Mouse (Mus musculus) kidney, adult 18-20 months (tissue): ENCODE data around the gene Elk3.

Experiments used
- DNase-seq: peaks from one replicate; pipeline ENCODE4 v3.0.0; 2021

Gene Elk3

DNA sequence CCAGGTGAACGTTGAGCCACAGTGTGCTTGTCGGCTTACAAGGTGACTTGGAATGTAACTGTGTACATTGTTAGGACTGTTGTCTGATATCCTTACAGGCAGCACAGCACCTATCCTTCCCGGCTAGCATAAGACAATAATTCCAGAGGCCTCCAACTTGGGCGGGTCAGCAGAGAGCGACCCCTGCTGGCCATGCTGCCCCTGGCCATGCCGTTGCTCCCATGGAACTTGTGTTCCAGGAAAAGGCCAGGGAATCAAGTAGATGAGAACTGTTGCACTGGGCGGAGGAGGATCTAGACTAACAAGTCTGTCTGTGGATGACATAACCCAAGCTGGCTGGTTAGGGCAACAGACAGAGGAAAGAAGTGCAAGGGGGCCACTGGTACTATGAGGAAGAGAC is 19.6 kb downstream of the Elk3 start:
- peak; percentile 64 for DNase-seq

DNA sequence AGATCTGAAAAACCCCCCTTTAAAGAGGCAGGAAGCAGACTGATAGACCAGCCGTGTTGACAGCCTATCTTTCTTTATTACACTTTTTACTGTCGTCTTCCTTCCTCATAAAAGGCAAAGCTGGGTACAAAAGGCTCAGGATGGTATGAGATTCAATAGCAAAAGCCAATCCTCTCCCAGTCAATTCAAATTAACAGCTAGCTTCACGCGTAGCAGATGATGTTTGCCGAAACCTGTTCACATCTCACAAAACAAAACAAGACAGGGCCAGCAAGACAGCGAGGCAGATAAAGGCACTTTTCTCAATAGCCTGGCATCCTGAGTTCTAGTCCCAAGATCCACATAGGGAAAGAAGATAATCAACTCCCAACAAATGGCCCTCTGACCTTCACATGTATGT is 21.5 kb downstream of the Elk3 start:
- DNase-seq, result no peak

DNA sequence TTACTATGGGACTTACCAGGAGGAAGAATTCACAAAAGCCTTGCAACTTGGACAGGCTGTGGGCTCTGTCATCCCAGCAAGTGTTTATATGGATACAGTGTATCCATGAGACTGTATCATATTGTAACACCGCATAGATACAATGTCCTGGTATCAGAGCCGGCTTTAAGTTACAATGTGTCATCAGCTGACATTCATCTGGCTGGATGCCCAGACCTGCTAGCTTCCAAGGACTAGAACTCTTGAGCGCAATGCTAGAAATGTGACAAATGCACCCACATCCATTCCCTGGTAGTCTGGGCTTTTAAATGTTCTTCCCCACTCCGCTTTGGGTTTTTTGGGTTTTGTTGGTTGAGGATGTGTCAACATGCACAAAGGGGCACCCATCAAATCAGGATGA is 22.6 kb downstream of the Elk3 start:
- DNase-seq, result no peak

DNA sequence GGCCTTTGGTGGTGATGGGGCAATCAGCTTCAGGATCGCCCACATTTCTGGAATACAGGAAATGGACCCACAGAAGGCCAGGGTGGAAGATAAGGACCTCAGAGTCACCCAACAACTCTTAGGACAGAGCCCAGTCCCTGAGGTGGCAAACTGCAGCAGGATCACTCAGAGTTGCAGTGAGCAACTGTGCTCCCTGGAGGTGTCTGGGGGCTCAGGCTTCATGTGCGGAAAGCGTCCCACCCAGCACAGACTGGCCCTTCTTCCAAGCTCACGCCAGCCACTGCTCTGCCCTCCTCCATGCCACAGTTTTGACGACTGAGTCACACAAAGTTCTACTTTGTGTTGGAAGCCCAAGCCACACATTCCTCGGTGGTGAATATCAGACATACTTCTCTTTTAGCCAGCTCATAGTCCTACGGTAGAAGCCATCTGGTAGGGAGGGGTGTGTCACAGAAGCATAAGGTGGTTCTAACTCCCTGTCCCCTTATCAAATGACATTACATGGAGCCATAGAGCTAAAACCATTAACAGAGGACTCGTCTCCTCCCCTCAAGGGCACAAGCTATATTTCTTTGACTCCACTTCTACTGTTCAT is 23.3 kb downstream of the Elk3 start:
- DNase-seq, result no peak

DNA sequence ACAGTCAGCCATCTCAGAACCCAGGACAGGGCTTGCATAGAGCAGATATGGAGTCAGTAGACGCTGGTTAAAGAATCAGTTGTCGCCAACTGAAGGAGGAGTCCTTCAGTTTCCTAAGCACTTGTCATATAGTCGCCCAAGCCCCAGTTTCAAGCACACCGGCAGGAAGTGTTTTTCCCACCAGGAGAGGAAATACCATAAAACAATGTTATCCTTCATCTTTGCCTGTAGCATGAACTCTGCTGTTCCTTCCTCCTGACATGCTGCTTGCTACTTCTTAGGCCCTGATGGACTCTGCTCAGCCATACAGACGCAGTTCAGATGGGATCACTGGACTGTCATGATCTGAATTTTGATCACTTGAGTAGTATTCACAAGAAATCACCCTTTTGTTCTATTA is 25.4 kb downstream of the Elk3 start:
- no peak for DNase-seq

DNA sequence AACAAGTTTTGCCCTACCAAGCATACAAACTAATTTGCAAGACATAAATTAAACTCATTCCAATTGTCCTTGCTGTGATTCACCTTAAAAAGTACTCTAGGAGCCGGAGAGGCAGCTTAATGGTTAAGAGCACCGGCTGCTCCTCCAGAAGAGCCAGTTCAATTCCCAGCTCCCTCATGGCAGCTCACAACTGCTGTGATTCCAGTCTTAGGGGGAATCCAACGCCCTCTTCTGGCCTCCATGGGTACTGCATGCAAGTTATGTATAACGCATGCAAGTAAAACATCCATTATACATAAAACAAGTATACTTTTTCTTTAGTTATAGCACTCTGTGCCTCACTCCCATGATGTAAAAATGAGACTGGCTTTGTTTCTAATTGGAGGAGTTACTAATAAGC is 27.7 kb downstream of the Elk3 start:
- DNase-seq, result no peak

DNA sequence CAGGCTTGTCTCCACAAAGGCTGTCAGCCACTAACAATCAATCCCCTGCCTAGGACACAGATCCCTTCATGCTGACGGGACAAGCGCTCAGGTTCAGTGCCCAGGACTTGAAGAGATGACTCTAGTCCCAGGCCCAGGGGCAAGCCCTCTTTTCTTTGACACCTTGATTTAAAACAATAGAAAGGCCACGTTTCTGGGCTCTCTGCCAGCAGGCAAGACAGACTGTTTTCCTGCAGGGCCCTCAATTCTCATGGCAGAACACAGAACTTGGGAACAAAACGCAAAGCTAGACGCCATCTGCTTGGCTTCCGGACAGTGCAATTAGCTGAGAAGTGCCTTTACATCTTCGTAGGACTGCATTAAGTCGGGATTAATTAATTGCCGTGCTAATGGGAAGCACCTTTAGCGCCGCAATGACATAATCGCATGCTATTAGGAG is 28.4 kb downstream of the Elk3 start:
- peak; percentile 66 for DNase-seq

DNA sequence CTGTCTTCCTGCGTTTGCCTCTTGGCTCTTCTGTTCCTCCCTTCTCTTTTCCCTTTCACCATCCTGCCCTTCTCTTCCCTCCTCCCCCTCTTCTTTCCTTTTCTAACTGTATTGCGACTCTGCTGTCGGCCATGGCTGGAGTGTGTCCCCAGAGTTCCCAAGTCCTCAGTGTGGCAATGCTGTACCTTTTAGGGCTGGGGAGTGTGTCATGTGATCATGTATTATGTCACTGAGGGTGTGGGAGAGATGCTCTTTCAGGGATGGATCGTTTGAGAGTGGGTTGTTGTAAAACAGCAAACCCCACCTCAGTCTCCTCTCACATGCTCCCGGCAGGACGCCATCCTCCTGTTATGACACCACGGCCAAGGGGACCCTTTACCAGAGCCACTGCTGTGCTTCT is 29.8 kb downstream of the Elk3 start:
- no peak for DNase-seq

DNA sequence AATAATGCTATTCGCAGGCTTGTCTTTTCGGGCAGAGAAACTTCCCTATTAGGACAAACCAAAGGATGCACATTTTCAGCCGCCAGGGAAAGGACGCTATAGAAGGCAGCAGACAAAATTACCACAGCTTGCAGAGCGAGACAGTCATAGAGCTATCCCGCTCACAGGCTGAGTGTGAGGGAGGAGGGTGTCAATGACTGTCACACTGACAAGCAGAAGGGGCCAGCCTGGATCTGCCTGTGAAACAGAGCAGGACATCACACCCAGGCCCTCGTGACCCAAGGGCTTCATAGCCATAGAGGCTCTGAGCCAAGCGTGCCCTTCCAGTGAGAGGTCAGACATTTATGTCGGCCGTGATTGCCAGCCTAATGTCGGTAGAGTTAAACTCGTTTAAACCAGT is 30.3 kb downstream of the Elk3 start:
- DNase-seq, result no peak

DNA sequence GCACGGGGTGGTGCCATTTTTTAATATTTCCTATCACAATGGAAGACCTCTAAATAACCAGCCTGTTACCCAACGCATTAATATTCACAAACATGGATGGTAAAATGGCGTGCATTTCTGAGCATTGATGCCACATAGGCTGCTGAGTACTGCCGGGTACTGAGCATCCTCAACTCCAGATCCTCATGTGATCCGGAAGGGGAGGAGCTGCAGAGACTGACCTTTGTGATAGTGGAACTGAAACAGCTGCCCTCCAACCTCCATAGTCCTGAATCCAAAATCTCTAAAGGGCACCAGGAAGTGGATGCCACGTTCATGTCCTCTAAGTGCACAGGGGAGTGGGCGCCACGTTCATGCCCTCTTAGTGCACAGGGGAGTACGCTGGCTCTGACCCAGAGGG is 31.9 kb downstream of the Elk3 start:
- no peak for DNase-seq

DNA sequence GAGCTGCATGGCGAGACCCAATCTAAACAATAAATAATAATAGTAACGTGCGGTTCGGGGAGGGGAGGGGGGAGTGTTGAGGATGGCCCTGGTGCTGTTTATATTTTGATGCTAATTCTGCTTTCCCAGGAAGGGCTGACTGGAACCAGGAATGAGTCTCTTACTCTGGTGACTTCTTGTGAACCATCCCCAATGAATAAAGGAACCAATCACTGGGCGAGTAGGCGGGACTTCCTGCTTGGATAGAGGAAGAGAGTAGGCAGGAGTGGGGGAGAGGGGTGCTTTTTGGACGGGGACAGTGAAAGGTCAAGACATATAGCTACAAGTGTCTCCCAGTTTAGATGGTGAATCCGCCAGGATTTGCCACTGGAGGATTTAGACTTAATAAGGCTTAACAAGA is 32.6 kb downstream of the Elk3 start:
- DNase-seq, result no peak

DNA sequence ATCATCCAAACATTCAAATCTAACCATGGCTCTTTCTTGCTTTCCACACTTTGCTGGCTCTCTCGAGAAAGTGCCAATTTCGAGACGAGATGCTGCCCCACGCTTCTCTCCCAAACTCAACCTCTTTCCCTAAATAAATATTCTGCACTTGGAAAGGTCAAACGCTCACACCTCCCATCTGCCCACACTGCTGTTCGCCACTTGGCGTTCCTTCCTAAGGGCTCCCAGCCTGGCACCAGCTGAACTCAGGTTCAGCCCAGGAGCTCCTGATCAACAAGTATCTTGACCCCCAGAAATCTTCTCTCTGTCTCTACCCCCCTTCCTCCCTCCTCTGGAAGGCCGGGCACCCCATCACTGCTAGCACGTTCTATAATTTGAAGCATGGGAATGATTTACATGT is 34.1 kb downstream of the Elk3 start:
- DNase-seq, result no peak

DNA sequence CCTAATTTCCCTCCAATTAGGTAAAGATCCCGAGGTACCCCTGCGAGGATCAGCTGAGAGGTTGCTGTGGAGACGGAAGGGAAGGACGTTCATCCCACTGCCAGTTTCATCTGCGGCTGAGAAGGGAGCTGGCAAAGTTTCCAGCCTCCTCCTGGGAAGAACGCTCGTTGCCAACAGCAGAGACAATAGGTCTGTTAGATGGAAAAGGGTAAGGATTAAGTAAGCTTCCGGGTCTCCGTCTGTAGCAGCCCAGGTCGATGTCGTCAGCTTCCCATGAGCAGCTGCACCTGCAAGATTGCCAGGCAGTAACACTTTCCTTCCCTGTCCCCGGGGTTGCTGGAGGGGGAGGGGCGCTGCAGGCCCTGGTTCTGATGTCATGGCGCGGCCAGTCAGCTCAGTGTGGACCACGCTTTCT is 34.6 kb downstream of the Elk3 start:
- peak; percentile 51 for DNase-seq

DNA sequence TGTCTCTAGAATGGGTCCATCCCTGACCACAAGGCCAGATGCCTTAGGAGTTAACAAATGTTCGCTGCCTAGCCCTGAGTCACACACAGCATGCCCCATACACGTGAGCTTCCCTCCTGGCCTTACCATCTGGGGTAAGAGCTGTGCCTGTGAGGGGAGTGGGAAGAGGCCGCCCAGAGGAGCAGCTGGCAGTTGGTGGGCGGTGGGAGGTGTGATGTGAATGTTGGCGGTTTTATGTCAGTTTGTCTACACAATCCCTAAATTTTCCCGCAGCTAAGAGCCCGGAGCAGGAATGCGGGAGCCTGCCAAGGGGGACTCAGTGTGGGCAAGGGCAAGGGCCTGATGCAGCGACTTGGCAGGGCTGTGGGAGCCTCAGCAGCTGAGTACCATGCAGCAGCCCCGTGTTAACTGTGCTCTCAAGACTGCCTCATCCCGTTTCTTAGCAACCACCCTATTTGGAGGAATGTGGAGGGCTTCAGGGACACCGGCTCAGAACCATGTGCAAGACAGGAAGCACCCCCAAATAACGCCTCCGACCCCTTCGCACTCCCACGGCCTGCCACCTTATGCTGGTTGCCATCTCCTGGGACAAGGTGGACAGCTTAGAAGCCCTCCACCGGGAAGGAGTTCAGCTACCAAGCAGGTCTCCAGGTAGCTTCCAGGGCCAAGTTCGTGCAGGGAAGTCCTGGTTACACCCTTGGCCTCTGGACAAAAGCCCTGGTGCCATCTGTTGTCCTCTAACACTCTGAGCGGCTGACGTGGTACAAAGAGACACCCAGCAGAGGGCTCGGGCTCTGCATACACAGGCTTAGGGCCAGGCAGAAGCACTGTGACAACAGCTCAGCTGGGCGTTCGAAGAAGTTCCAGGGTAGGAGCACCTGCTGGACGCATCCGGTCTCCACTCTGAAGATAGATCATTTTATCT is 35.5 kb downstream of the Elk3 start:
- DNase-seq, result no peak

DNA sequence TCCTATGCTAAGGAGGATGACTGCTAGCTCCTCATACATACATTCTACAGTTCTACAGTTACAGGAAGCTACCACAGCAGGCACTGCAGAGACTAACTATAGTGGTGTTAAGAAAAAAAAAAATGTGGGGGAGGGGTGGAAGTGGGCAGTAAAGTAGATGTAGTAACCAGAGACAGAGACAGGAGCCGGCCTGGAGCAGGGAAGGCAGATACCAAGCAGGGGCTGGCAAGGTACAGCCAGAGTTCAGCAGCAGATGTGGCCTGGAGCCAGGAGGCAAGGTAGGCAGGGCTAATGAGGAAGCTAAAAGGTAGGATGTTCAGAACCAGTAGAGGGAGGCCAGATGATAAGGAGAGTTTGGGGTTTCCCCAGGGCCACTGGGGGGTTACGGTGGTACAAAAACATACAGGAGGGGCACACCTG is 36.6 kb downstream of the Elk3 start:
- DNase-seq, result no peak

DNA sequence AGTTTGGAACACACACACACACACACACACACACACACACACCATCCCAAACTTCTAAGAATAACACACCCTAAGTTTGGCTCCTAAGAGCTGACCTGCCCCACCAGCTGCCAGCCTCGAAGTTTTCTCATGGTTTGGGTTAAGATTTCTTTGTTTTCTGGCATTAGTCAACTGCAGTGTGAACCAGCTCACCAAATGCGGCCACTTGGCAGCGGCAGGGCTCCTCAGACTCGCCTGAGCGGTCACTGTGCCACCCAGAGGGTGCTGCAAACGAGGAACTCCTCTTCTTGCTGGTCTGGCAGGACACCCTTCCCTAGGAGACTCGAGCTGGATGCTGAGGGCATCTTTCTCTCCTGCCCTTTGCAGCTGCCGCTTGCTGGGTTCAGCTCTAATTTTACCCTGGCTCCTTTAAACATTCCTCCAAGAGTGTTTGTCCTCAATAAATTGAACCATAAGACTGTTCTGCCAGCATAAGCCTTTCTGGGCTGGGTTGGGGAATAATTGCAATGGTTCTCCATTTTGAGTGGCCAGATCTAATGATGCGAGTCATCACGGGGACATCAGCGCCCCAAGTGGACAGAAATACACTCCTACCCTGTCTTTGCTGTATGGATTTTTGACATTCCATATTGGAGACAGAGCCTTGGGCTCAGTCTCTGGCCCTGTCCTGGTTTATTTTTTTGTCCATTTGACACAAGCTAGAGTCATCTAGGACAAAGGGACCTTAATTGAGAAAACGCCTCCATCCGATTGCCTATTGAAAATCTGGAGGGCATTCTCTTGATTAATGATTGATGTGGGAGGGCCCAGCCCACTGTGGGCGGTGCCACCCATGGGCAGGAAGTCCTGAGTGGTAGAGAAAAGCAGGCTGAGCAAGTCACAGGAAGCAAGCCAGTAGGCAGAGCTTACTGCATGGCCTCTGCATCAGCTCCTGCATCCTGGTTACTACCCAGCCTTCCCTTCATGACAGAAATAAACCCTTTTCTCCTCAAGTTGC is 37.7 kb downstream of the Elk3 start:
- peak; percentile 73 for DNase-seq

DNA sequence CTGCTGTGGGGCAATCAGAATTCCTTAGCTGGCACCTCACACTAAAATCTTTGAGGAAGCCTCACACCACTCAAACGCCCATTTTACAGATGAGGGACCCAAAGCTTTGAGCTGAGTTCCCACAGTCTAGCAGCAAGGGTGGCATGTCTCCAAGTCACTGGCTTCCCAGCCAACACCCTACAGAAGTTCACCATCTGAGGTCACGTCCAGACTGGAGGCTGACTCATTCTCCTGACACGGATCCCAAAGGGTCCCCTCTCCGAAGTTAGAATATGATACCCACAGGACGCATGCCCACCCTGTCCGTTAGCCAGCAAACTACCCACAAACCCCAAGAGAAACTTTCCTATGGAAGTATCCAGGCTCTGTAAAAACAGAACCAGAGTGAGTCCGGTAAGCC is 39.1 kb downstream of the Elk3 start:
- DNase-seq, result no peak

DNA sequence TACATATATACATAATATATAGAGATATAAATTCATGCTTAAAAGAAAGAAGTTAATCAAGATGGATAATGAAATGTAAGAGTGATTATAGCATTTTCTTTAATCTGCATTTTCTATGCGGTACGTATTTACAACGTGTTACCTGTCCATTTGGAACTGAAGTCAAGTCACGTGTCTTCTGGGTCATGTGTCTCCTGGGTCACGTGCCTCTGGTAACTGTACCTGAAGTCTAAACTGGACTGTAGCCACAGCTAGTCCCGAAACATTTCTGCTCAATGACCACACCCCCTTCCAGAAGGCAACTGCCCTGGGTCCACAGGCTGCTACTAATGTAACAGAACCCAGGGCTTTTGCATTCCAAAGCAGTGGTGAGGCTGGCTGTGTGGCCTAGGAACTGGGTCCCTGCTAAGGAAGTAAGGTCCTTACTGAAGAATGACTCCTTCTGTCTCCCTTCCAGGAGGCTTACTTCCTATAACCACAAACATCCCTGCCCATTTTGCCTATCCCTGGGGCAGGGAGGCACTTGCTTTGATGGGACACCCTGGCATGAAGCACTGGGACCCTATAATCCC is 40.0 kb downstream of the Elk3 start:
- DNase-seq, result no peak

DNA sequence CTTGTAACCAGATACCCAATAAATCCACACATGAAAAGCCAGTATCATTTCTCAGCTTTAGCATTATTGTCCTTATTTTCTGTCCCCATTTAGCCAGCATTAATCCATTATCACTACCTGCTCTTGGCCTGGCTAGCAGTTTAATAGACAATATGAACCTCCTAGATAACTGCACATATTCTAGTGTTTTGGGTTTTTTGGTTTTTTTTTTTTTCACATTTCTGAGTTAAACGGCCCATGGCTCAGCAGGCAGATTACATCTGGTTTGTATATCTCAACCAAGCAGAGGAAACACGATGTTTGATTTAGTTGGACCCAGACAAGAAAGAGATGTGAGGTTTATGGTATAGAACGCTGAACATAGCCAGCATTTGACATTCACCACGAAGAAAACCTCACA is 41.2 kb downstream of the Elk3 start:
- no peak for DNase-seq

DNA sequence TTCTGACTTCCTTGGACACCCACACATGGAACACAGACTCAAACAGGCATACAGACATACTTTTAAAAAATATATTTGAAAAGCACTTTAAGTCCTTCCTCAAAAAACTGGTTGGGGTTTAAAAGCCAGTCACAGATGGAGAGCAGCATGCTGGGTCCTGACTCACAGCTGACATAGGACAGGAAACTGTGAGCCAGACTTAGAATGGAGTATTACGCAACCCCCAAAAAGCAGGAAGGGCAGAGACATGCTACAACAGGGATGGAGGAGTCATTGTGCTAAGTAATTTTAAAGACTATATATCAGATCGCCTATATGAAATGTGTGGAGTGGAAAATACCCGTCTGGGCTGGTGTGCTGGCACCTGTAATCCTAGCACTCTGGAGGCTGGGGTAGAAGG is 42.6 kb downstream of the Elk3 start:
- DNase-seq, result no peak

DNA sequence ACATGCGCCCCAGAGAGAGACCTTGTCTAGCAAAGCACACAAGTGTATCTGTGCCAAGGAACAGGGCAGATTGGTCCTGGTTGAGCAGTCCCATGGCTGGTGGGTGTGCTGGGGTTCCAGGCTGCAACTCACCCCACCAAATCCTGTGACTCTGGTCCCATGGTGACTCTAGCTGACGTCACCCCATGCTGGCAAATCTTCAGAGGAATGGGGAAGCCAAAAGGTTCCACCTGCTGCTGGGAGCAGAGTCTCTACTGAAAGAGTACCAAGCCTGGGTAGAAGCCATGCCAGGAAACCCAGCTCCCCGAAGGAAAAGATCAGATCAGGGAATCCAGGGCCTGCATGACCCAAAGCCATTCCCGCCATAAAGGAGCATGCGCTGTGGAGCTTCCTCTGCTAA is 43.4 kb downstream of the Elk3 start:
- no peak for DNase-seq

DNA sequence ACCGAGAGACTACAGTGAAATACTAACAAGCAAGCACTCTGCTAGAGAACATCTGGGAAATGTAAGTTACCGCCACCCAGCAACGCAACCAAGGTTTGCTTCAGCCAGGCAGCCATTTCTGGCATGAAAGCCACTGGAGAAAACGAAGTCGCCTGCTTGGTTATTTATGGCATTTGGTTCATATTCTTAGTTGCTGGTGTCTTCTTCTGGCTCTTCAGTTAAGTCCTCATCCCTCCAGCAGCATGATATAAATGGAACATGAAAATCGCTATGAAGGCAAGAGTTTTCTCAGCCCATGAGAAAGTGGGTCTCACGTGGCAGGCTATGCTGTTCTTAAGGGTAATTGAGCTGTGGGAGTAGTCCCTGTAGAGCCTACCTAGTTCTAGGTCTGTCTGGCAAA is 44.4 kb downstream of the Elk3 start:
- no peak for DNase-seq

DNA sequence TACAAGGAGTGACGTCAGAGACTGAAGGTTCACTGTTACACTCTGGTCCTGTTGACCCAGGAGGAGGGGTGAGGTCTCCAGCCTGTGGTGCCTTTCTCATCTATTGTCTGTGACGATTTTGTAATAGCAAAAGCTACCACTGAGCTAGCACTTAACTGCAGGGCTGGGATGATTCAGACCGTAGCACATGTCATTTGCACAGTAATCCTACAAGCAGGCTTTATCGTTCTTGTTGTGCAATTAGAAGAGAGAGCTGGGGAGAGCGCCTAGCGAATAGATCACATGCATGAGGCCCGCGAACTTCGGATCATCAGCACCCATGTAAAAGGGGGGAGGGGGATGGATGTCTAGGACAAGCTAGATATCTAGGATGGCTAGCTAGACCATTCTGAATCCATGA is 45.1 kb downstream of the Elk3 start:
- no peak for DNase-seq
